Mouse (Mus musculus): ENCODE measurements around the gene Dmd.

GRCm38 (mm10) chrX:85193856-85194255, 2245.2 kb downstream of the Dmd start:
- TF ChIP-seq GATA1 (IDR thresholded peaks at IDR 0.05; ENCODE audit: borderline replicate concordance, low read length) (no peak), FLI1 (IDR thresholded peaks at IDR 0.05; ENCODE audit: low read length) (no peak)
